ENCODE assay signal across 8 mouse cellular contexts in the genomic region with DNA sequence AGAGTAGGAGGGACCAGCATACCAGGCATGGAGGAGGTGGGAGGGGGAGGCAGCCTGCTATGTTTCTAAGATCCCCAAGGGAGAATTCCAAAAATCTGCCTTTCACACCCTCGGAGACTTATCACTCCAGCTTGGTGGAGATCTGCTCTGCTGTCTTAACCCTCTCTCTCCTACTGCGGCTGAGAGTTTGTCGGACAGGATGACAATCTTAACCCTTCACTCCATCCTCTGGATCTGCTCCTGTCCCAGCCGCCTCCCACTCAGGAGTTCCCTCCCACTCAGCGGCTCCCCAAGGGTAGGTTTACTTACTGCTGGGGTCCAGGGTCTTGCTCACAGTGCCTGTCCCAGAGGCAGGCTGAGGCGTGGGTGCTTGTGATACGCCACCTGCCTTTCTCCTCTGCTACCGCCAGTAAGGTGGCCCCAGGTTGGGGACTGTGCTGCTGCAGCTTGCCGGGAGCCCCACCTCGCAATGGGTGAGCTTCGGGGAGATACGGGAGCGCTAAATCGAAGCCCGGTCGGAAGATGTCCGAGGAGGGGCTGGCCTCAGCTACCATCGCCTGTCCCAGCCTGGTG. TPM values are rescaled to one million over a fixed set of nuclear protein-coding genes. Genes with fewer than 3 reads are reported as not detected.
DNase-seq lines count a peak whose midpoint lies in the region; ATAC-seq and TF ChIP-seq lines count a peak whose summit lies in the region.

No protein-coding gene starts in this region.

- H3K4me2 ChIP-seq in heart, postnatal 0 days (ENCODE audit: low read depth, low read length), result peak overlapping the region; percentile 94
- H3K4me2 ChIP-seq in hindbrain, embryonic 14.5 days (replicated peaks), result peak overlapping the region; percentile 97
- peak overlapping the region; percentile 67 for H3K4me2 ChIP-seq in liver, embryonic 13.5 days
- peak overlapping the region; percentile 96 for H3K4me2 ChIP-seq in stomach, embryonic 16.5 days (ENCODE audit: low read depth, low read length)

- no peak for TF ChIP-seq CTCF in heart, postnatal 0 days (IDR thresholded peaks at IDR 0.05; ENCODE audit: low read depth)
- TF ChIP-seq CTCF in cortical plate, adult 2 months (IDR thresholded peaks at IDR 0.05; ENCODE audit: extremely low read depth, insufficient read depth, low read length), result no peak

- H3K9ac ChIP-seq in heart, postnatal 0 days (replicated peaks; ENCODE audit: low read depth, low read length), result 0 out of 2 replicates have a peak overlapping the region, but pooled peaks have one; percentile 22
- H3K9ac ChIP-seq in hindbrain, embryonic 14.5 days, result peak overlapping the region; percentile 8; the same call in 1 of the 2 replicates
- no peak overlapping the region for H3K9ac ChIP-seq in liver, embryonic 13.5 days
- H3K9ac ChIP-seq in stomach, embryonic 16.5 days (ENCODE audit: low read length), result peak overlapping the region; percentile 58

- no peak for TF ChIP-seq EP300 in heart, postnatal 0 days (IDR thresholded peaks at IDR 0.05; ENCODE audit: low read depth)

- no peak overlapping the region for H3K27ac ChIP-seq in heart, postnatal 0 days (ENCODE audit: low read depth)
- H3K27ac ChIP-seq in cortical plate, adult 2 months (ENCODE audit: insufficient read depth, low read length), result peak overlapping the region; percentile 73
- no peak overlapping the region for H3K27ac ChIP-seq in hindbrain, embryonic 14.5 days
- no peak overlapping the region for H3K27ac ChIP-seq in liver, embryonic 13.5 days
- no peak overlapping the region for H3K27ac ChIP-seq in stomach, embryonic 16.5 days (ENCODE audit: low read length)

- no peak for DNase-seq in heart, postnatal 0 days (ENCODE audit: low spot score)
- DNase-seq in heart, adult 9 months (ENCODE audit: low spot score in 2 of 2), result no peak
- no peak for DNase-seq in hindbrain, embryonic 14.5 days (ENCODE audit: low spot score)
- DNase-seq in liver, embryonic 13.5 days, result no peak
- no peak for DNase-seq in natural killer cell, adult 2 months (ENCODE audit: low spot score in 2 of 2)
- no peak for DNase-seq in kidney, adult 11 months

- no peaks in the 10 kb centered on the region for H3K9me3 ChIP-seq in heart, postnatal 0 days (replicated peaks; ENCODE audit: control insufficient read depth, low read length)
- H3K9me3 ChIP-seq in hindbrain, embryonic 14.5 days (ENCODE audit: control insufficient read depth, low read length), result no peaks in the 10 kb centered on the region
- H3K9me3 ChIP-seq in liver, embryonic 13.5 days (replicated peaks), result no peaks in the 10 kb centered on the region
- H3K9me3 ChIP-seq in stomach, embryonic 16.5 days (replicated peaks; ENCODE audit: control insufficient read depth, low read length), result no peaks in the 10 kb centered on the region

- peaks cover 27% of the 10 kb centered on the region for H3K4me1 ChIP-seq in heart, postnatal 0 days (ENCODE audit: control insufficient read depth, insufficient read depth)
- 0 out of 2 replicates have a peak, but pooled peaks cover 3% of the 10 kb centered on the region for H3K4me1 ChIP-seq in cortical plate, adult 2 months (ENCODE audit: control insufficient read depth, insufficient read depth, low read length)
- peaks cover 12% of the 10 kb centered on the region; the same call in 1 of the 2 replicates for H3K4me1 ChIP-seq in hindbrain, embryonic 14.5 days (replicated peaks; ENCODE audit: control insufficient read depth, insufficient read depth, low read length)
- peaks cover 20% of the 10 kb centered on the region for H3K4me1 ChIP-seq in liver, embryonic 13.5 days (replicated peaks)
- peaks cover 18% of the 10 kb centered on the region for H3K4me1 ChIP-seq in stomach, embryonic 16.5 days (ENCODE audit: control insufficient read depth, insufficient read depth, low read length)

- H3K36me3 ChIP-seq in heart, postnatal 0 days (replicated peaks; ENCODE audit: control insufficient read depth, insufficient read depth, low read length), result no peaks in the 10 kb centered on the region
- no peaks in the 10 kb centered on the region for H3K36me3 ChIP-seq in hindbrain, embryonic 14.5 days (replicated peaks; ENCODE audit: control insufficient read depth, insufficient read depth)
- no peaks in the 10 kb centered on the region for H3K36me3 ChIP-seq in liver, embryonic 13.5 days
- no peaks in the 10 kb centered on the region for H3K36me3 ChIP-seq in stomach, embryonic 16.5 days (ENCODE audit: control insufficient read depth, insufficient read depth, low read length)

- no peak for ATAC-seq in heart, postnatal 0 days (ENCODE audit: insufficient read depth, low read depth)
- no peak for ATAC-seq in hindbrain, embryonic 14.5 days (ENCODE audit: low FRiP score)
- no peak for ATAC-seq in liver, embryonic 13.5 days (ENCODE audit: low read depth)
- no peak for ATAC-seq in stomach, embryonic 16.5 days (ENCODE audit: insufficient read depth, low FRiP score)

- peaks cover 36% of the 10 kb centered on the region for H3K27me3 ChIP-seq in heart, postnatal 0 days (ENCODE audit: control insufficient read depth, insufficient read depth, low read length)
- peaks cover 39% of the 10 kb centered on the region for H3K27me3 ChIP-seq in hindbrain, embryonic 14.5 days (ENCODE audit: control insufficient read depth, insufficient read depth, low read length)
- H3K27me3 ChIP-seq in liver, embryonic 13.5 days, result peaks cover 63% of the 10 kb centered on the region
- peaks cover 22% of the 10 kb centered on the region for H3K27me3 ChIP-seq in stomach, embryonic 16.5 days (ENCODE audit: control insufficient read depth, insufficient read depth, low read length)

- H3K4me3 ChIP-seq in heart, postnatal 0 days (ENCODE audit: low read depth, low read length), result peak overlapping the region; percentile 56
- peak overlapping the region; percentile 93 for H3K4me3 ChIP-seq in cortical plate, adult 2 months (ENCODE audit: insufficient read depth, low read length)
- peak overlapping the region; percentile 45 for H3K4me3 ChIP-seq in hindbrain, embryonic 14.5 days (replicated peaks; ENCODE audit: low read length)
- peak overlapping the region; percentile 22 for H3K4me3 ChIP-seq in liver, embryonic 13.5 days (replicated peaks)
- H3K4me3 ChIP-seq in stomach, embryonic 16.5 days (replicated peaks; ENCODE audit: low read length), result peak overlapping the region; percentile 59

- WGBS in heart, postnatal 0 days, result 3% methylated on average over 18 of the region's 18 CpGs
- WGBS in hindbrain, embryonic 14.5 days, result under 1% methylated on average over 18 of the region's 18 CpGs
- 3% methylated on average over 18 of the region's 18 CpGs for WGBS in liver, embryonic 13.5 days (ENCODE audit: insufficient replicate concordance)
- WGBS in stomach, embryonic 16.5 days, result 2% methylated on average over 18 of the region's 18 CpGs

- peak; percentile 60 for TF ChIP-seq POLR2A in cortical plate, adult 2 months (IDR thresholded peaks at IDR 0.05; ENCODE audit: extremely low read depth, insufficient read depth, low read length)

RNA-seq across cellular contexts. Expression of a gene that starts 12.9 kb away (rescaled TPM):
- 3.1 and 11.5 TPM in 2 replicates for total RNA-seq in heart, postnatal 0 days (2014; rRNA removed; ENCODE audit: low replicate concordance)
- 2.9 and 3.4 TPM in 2 replicates for polyA plus RNA-seq in heart, postnatal 0 days (2015; fragmentation: Nextera tagmentation; extraction: Ambion mirVana)
- polyA plus RNA-seq in cortical plate, adult 2 months (2012; rRNA removed), result 49.2 and 52.7 TPM in 2 replicates
- 0.30 and 0.58 TPM in 2 replicates for polyA plus RNA-seq in hindbrain, embryonic 14.5 days (2014; fragmentation: Nextera tagmentation; extraction: Ambion mirVana)
- 0.15 and 0.18 TPM in 2 replicates for polyA plus RNA-seq in liver, embryonic 13.5 days (2015; fragmentation: Nextera tagmentation; extraction: Ambion mirVana)
- polyA plus RNA-seq in stomach, embryonic 16.5 days (2015; fragmentation: Nextera tagmentation; extraction: Ambion mirVana), result 1.7 and 2.1 TPM in 2 replicates

RNA-seq across cellular contexts. Expression of a gene that starts 25.4 kb away (rescaled TPM):
- 16.3 and 17.2 TPM in 2 replicates for total RNA-seq in heart, postnatal 0 days (2014; rRNA removed; ENCODE audit: low replicate concordance)
- polyA plus RNA-seq in heart, postnatal 0 days (2015; fragmentation: Nextera tagmentation; extraction: Ambion mirVana), result 7.2 and 7.8 TPM in 2 replicates
- 8.9 and 9.3 TPM in 2 replicates for polyA plus RNA-seq in cortical plate, adult 2 months (2012; rRNA removed)
- 6.8 and 6.9 TPM in 2 replicates for polyA plus RNA-seq in hindbrain, embryonic 14.5 days (2014; fragmentation: Nextera tagmentation; extraction: Ambion mirVana)
- polyA plus RNA-seq in liver, embryonic 13.5 days (2015; fragmentation: Nextera tagmentation; extraction: Ambion mirVana), result 3.7 and 5.1 TPM in 2 replicates
- 24.7 and 24.8 TPM in 2 replicates for polyA plus RNA-seq in stomach, embryonic 16.5 days (2015; fragmentation: Nextera tagmentation; extraction: Ambion mirVana)

RNA-seq across cellular contexts. Expression of a gene that starts 27.8 kb away (rescaled TPM):
- total RNA-seq in heart, postnatal 0 days (2014; rRNA removed; ENCODE audit: low replicate concordance), result 0.38 TPM in 1 of 2 replicates, not detected in the other
- 0.16 and 0.33 TPM in 2 replicates for polyA plus RNA-seq in heart, postnatal 0 days (2015; fragmentation: Nextera tagmentation; extraction: Ambion mirVana)
- 0.02 and 0.06 TPM in 2 replicates for polyA plus RNA-seq in cortical plate, adult 2 months (2012; rRNA removed)
- polyA plus RNA-seq in hindbrain, embryonic 14.5 days (2014; fragmentation: Nextera tagmentation; extraction: Ambion mirVana), result 0.13 and 0.14 TPM in 2 replicates
- not detected in 2 replicates for polyA plus RNA-seq in liver, embryonic 13.5 days (2015; fragmentation: Nextera tagmentation; extraction: Ambion mirVana)
- polyA plus RNA-seq in stomach, embryonic 16.5 days (2015; fragmentation: Nextera tagmentation; extraction: Ambion mirVana), result 0.91 and 1.1 TPM in 2 replicates

RNA-seq across cellular contexts. Expression of a gene that starts 55.8 kb away (rescaled TPM):
- total RNA-seq in heart, postnatal 0 days (2014; rRNA removed; ENCODE audit: low replicate concordance), result 168 and 170 TPM in 2 replicates
- polyA plus RNA-seq in heart, postnatal 0 days (2015; fragmentation: Nextera tagmentation; extraction: Ambion mirVana), result 248 and 281 TPM in 2 replicates
- polyA plus RNA-seq in cortical plate, adult 2 months (2012; rRNA removed), result 0.17 and 0.19 TPM in 2 replicates
- 0.23 TPM in 1 of 2 replicates, not detected in the other for polyA plus RNA-seq in hindbrain, embryonic 14.5 days (2014; fragmentation: Nextera tagmentation; extraction: Ambion mirVana)
- polyA plus RNA-seq in liver, embryonic 13.5 days (2015; fragmentation: Nextera tagmentation; extraction: Ambion mirVana), result 0.14 and 0.24 TPM in 2 replicates
- 0.37 and 1.4 TPM in 2 replicates for polyA plus RNA-seq in stomach, embryonic 16.5 days (2015; fragmentation: Nextera tagmentation; extraction: Ambion mirVana)

Comparison
In these comparisons a context has a peak if more than half of its experiments do, and no peak if none do; other contexts are left out.
1. H3K4me3 ChIP-seq: peak in every context shown above with its lines; median percentile 93 in cortical plate, adult 2 months; 59 in stomach, embryonic 16.5 days; 56 in heart, postnatal 0 days; 45 in hindbrain, embryonic 14.5 days; 22 in liver, embryonic 13.5 days.
2. RNA of a gene that starts 12.9 kb away (polyA plus RNA-seq): 49.2 to 52.7 TPM in cortical plate, adult 2 months; 2.9 to 3.4 TPM in heart, postnatal 0 days, 1.7 to 2.1 TPM in stomach, embryonic 16.5 days, 0.30 to 0.58 TPM in hindbrain, embryonic 14.5 days and 0.15 to 0.18 TPM in liver, embryonic 13.5 days; every median in the first group is over 10 times any median in the second.
3. Peak in every context shown above with its lines, with median percentiles within 50 percentile points of each other: H3K4me2 ChIP-seq.